Mouse (Mus musculus) limb, embryonic 13.5 days (tissue): Measurements from ENCODE around the gene Vsig1. TPM values are rescaled to one million over a fixed set of nuclear protein-coding genes. Genes with fewer than 3 reads are reported as not detected.
A peak's percentile ranks its signal among the peaks of the same experiment; 100 is the strongest.

Experiments used
- ATAC-seq: fragments of 200-750 bp; cut with Nextera tagmentation; 2 replicates; pipeline ENCODE4 v1.8.0; 2017; ENCODE audit warnings: low read depth, moderate number of reproducible peaks, moderate TSS enrichment; ENCODE audit not compliant: low FRiP score
- H3K27ac ChIP-seq: fragments of 300-500 bp; sonication (generic); 2 replicates; pipeline ENCODE4 v1.5.1; 2015; ENCODE audit warnings: inconsistent platforms, mild to moderate bottlenecking, moderate library complexity
- H3K27me3 ChIP-seq: fragments of 300-500 bp; sonication (generic); 2 replicates; pipeline ENCODE4 v1.6.1; 2015; ENCODE audit warnings: mild to moderate bottlenecking, inconsistent platforms
- H3K36me3 ChIP-seq: fragments of 300-500 bp; sonication (generic); 2 replicates; pipeline ENCODE4 v1.6.1; 2015; ENCODE audit warnings: inconsistent platforms, mild to moderate bottlenecking, moderate library complexity
- H3K4me1 ChIP-seq: fragments of 300-500 bp; sonication (generic); 2 replicates; pipeline ENCODE4 v1.6.1; 2015; ENCODE audit warnings: inconsistent platforms
- H3K4me2 ChIP-seq: fragments of 300-500 bp; sonication (generic); replicated peaks from 2 replicates; pipeline ENCODE4 v1.6.1; 2015; ENCODE audit warnings: inconsistent platforms, mild to moderate bottlenecking, moderate library complexity
- H3K4me3 ChIP-seq: fragments of 300-500 bp; sonication (generic); 2 replicates; pipeline ENCODE4 v1.5.1; 2015; ENCODE audit warnings: moderate library complexity, mild to moderate bottlenecking, inconsistent platforms
- H3K9ac ChIP-seq: fragments of 300-500 bp; sonication (generic); 2 replicates; pipeline ENCODE4 v1.6.1; 2015; ENCODE audit warnings: mild to moderate bottlenecking, inconsistent platforms
- H3K9me3 ChIP-seq: fragments of 300-500 bp; sonication (generic); 2 replicates; pipeline ENCODE4 v1.6.1; 2016; ENCODE audit warnings: inconsistent platforms
- WGBS: fragments of 180-500 bp; shearing (Covaris S2); methylation state at CpG from one replicate; pipeline ENCODE4 v1.1.7; 2015; 5-methylcytosine and 5-hydroxymethylcytosine counted together
- polyA plus RNA-seq: library from polyadenylated mRNA; unstranded; fragments of >200 nt; fragmentation: Nextera tagmentation; extraction: Ambion mirVana; gene quantifications from 2 replicates; pipeline ENCODE4 v1.2.1, GENCODE M21; 2015

Gene Vsig1
- polyA plus RNA-seq, 1 experiment from 2014 or later: not detected

DNA sequence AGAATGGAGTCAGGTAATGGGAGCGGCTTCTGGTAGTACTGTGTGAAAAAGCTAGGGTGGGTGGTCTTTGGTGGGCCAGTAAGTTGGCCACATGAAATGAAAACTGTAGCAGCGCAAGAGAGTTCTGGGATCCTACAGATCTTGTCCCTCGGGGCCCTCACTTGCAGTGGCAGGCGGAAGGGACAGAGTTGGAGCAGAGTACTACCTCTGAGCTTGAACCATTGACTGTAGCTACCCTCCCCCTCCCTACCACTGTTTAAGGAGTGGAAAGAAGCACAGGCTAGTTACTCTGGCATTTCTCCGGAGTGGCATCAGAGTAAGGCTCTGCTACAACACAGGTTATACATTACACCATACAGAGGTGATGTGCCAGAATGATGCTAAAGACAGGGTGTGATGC, 49.6 kb downstream of the Vsig1 start:
- peaks cover 2% of the 10 kb centered on the region; the same call in 1 of the 2 replicates for H3K4me1 ChIP-seq
- peak overlapping the region; percentile 64 for H3K4me2 ChIP-seq
- no peaks in the 10 kb centered on the region for H3K9me3 ChIP-seq
- no peaks in the 10 kb centered on the region for H3K36me3 ChIP-seq
- H3K4me3 ChIP-seq: peak overlapping the region; percentile 51
- peaks cover 21% of the 10 kb centered on the region; the same call in 1 of the 2 replicates for H3K27me3 ChIP-seq
- WGBS: 27% methylated on average over 5 of the region's 5 CpGs
- no peak overlapping the region for H3K27ac ChIP-seq
- 0 out of 2 replicates have a peak overlapping the region, but pooled peaks have one; percentile 50 for H3K9ac ChIP-seq
- peak; percentile 72; the same call in 1 of the 2 replicates for ATAC-seq

DNA sequence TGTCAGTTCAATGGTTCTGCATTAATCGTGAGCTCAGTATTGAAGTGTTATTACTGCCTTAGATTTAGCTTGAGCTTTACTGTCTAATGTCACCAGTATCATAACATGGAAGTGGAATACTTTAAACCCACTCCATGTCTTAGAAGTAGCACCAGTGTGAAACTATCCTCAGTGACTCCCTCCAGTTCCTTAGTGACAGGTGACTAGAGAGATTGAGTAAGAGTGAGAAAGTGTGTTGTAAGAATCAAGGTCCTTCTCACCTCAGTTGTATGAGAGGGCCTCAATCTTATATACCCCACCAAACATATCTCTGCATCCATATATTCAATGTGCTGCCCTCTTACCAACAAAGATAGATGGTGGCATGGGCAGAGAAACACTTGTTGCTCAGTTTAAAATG, 71.5 kb downstream of the Vsig1 start:
- no peak overlapping the region for H3K9ac ChIP-seq
- H3K4me3 ChIP-seq: no peak overlapping the region
- H3K9me3 ChIP-seq: no peaks in the 10 kb centered on the region
- WGBS: 88% methylated on average over 1 of the region's 1 CpGs
- H3K27me3 ChIP-seq: peaks cover 46% of the 10 kb centered on the region
- H3K36me3 ChIP-seq: no peaks in the 10 kb centered on the region
- H3K4me1 ChIP-seq: peaks cover 9% of the 10 kb centered on the region; the same call in 1 of the 2 replicates
- no peak overlapping the region for H3K27ac ChIP-seq
- ATAC-seq: no peak
- H3K4me2 ChIP-seq: no peak overlapping the region

DNA sequence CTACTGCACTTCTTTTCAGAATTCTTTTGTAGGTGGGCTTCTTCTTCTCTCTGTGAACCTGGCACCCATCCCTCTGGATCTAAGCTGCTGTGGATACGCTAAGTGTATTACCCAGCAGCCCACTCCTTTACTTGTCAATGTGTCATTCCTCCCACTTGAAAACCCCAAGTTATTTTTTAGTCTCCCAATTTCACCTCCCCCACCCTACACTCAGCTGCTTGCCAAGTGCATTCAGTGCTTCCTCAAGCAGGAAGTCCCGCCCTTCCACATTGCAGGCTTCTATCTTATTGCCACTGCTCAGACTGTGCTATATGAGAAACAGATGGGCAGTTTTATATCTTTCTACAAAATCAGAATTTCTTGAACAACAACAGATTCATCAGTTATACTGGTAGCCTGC, 72.1 kb downstream of the Vsig1 start:
- H3K27me3 ChIP-seq: peaks cover 49% of the 10 kb centered on the region
- peak; percentile 75 for ATAC-seq
- H3K4me3 ChIP-seq: no peak overlapping the region
- H3K36me3 ChIP-seq: no peaks in the 10 kb centered on the region
- WGBS: 36% methylated on average over 2 of the region's 2 CpGs
- H3K27ac ChIP-seq: no peak overlapping the region; the same call in 1 of the 2 replicates
- peaks cover 11% of the 10 kb centered on the region; the same call in 1 of the 2 replicates for H3K4me1 ChIP-seq
- no peaks in the 10 kb centered on the region for H3K9me3 ChIP-seq
- no peak overlapping the region for H3K4me2 ChIP-seq
- no peak overlapping the region for H3K9ac ChIP-seq

- H3K9ac ChIP-seq: no peak overlapping the region
- WGBS: 56% methylated on average over 4 of the region's 4 CpGs
- no peak overlapping the region for H3K4me2 ChIP-seq
- no peaks in the 10 kb centered on the region for H3K36me3 ChIP-seq
- H3K27me3 ChIP-seq: peaks cover 50% of the 10 kb centered on the region
- H3K27ac ChIP-seq: peak overlapping the region; percentile 33; the same call in 1 of the 2 replicates
- no peak for ATAC-seq
- H3K9me3 ChIP-seq: no peaks in the 10 kb centered on the region
- H3K4me3 ChIP-seq: no peak overlapping the region
- peaks cover 13% of the 10 kb centered on the region; the same call in 1 of the 2 replicates for H3K4me1 ChIP-seq
These were observed 72.8 kb downstream of the Vsig1 start for GRCm38 (mm10) chrX:140980163-140980562.

DNA sequence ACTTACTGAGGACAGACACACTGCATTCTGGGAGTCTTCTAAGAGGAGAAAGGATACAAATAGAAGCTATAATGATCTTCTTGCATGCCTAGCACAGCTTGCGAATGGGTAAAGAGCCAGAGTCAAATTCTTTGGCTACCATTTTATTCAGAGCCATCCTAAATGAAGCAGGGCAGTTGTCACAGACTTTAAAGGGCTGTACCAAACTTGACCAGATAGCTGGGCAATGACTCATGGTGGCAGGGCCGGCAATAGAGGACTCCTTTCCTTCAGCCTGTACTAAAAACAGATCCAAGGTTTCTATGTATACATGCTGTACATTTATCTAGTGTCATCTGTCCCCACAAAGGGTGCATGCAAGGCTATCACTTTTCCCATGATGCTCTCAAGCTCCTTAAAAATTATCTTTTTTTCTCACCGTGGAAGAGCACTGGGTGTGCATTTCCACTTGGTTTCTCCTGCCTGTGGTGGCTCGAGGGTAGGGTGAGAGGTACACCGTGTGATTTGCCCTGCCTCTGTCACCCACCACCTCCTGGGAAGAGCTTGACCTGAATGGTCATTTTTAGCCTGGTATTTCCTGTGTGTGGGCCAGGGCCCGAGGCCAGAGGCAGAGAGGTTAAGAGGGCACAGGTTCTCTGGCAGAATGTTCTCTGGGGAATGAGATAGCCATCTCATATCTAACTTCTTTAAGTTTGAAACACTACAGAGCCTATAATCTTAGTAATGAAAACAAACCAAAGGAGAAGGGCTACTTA, 76.0 kb downstream of the Vsig1 start:
- no peak overlapping the region for H3K4me3 ChIP-seq
- no peak overlapping the region for H3K27ac ChIP-seq
- H3K4me2 ChIP-seq: no peak overlapping the region
- peaks cover 13% of the 10 kb centered on the region; the same call in 1 of the 2 replicates for H3K4me1 ChIP-seq
- peaks cover 62% of the 10 kb centered on the region for H3K27me3 ChIP-seq
- no peaks in the 10 kb centered on the region for H3K36me3 ChIP-seq
- no peaks in the 10 kb centered on the region for H3K9me3 ChIP-seq
- ATAC-seq: no peak
- H3K9ac ChIP-seq: no peak overlapping the region
- WGBS: 49% methylated on average over 6 of the region's 6 CpGs

DNA sequence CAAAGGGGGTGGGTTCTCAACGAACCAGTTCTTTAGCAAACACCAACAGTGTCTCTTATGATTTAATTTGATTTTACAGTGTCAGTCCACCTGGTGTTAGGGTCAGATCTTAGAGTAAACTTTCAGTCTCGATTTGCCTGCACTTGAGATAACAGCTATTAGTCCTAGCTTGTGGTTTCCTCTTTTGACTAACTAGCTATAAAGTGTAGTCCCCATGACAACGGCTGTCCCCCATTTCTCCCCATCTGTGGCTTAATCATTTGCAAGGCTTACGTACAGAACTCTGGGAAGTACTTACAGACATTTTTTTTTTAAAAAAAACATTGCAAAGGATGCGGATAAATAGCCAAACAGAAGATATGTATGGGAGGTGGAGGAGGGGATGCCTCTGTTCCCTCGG, 77.4 kb downstream of the Vsig1 start:
- Histone ChIP-seq H3K4me2 (no peak overlapping the region), H3K27ac (no peak overlapping the region), H3K4me1 (peaks cover 10% of the 10 kb centered on the region; the same call in 1 of the 2 replicates), H3K9me3 (no peaks in the 10 kb centered on the region), H3K36me3 (no peaks in the 10 kb centered on the region), H3K27me3 (peaks cover 52% of the 10 kb centered on the region), H3K9ac (no peak overlapping the region), H3K4me3 (no peak overlapping the region)
- ATAC-seq: no peak
- WGBS: 47% methylated on average over 6 of the region's 6 CpGs

DNA sequence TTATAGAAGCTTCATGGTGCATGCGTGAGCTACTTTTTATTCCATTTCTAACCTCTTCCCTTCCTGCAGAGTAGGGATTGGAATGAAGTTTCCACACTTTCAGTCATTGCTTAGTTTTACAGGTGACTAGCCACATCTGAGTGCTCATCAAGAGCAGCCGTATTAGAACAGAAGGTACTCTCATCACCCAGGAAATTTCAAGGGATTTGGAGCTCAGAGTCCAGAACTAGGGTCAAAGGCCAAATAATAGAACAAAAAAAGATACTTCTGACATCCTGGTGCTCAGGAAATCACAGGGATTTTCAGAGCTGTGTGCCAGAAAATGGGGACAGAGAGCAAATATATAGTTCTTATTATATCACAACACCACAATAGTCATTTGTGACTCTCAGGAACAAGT, 77.8 kb downstream of the Vsig1 start:
- 83% methylated on average over 2 of the region's 2 CpGs for WGBS

More for the DNA sequence above, 77.8 kb downstream of the Vsig1 start:
- H3K4me2 ChIP-seq: no peak overlapping the region
- H3K9ac ChIP-seq: no peak overlapping the region
- H3K36me3 ChIP-seq: no peaks in the 10 kb centered on the region
- H3K4me1 ChIP-seq: peaks cover 5% of the 10 kb centered on the region; the same call in 1 of the 2 replicates
- H3K9me3 ChIP-seq: no peaks in the 10 kb centered on the region
- no peak overlapping the region for H3K27ac ChIP-seq
- no peak for ATAC-seq
- peaks cover 53% of the 10 kb centered on the region for H3K27me3 ChIP-seq
- no peak overlapping the region for H3K4me3 ChIP-seq

Other genes with a start within 250 kb of the Vsig1 start
- gene Mid2, start 243.0 kb upstream of the Vsig1 start, polyA plus RNA-seq: 3.0 and 3.2 TPM in 2 replicates
- gene Tex13b, start 94.2 kb upstream of the Vsig1 start, polyA plus RNA-seq: not detected in 2 replicates
- gene Psmd10, start 49.1 kb downstream of the Vsig1 start, polyA plus RNA-seq: 42.3 and 47.5 TPM in 2 replicates
- gene Atg4a, start 49.3 kb downstream of the Vsig1 start, polyA plus RNA-seq: 21.5 and 22.3 TPM in 2 replicates